Mouse (Mus musculus) C2C12 (cell line): ENCODE measurements around the gene Usp46. TPM values are rescaled to one million over a fixed set of nuclear protein-coding genes. Genes with fewer than 3 reads are reported as not detected.

Experiments
- H3K27me3 ChIP-seq: one replicate; pipeline ENCODE4 v1.6.1; 2011; ENCODE audit not compliant: control insufficient read depth, insufficient read depth, insufficient read length
- H3K36me3 ChIP-seq: one replicate; pipeline ENCODE4 v1.6.1; 2011; ENCODE audit not compliant: control insufficient read depth, insufficient read depth
- H3K4me3 ChIP-seq: one replicate; pipeline ENCODE4 v1.5.1; 2011; ENCODE audit warnings: mild to moderate bottlenecking, control low read depth; ENCODE audit not compliant: poor library complexity, insufficient read depth, severe bottlenecking
- H3K79me2 ChIP-seq: one replicate; pipeline ENCODE4 v1.6.1; 2011; ENCODE audit not compliant: control insufficient read depth, insufficient read depth
- H3K79me3 ChIP-seq: one replicate; pipeline ENCODE4 v1.6.1; 2011; ENCODE audit warnings: low read depth, control low read depth
- H3ac ChIP-seq: one replicate; pipeline ENCODE3; 2011; ENCODE audit warnings: low read depth; ENCODE audit not compliant: control insufficient read depth, insufficient read length
- CEBPB ChIP-seq: IDR thresholded peaks from one replicate; pipeline ENCODE4 v1.6.1; 2011; ENCODE audit warnings: low read depth, mild to moderate bottlenecking, control low read depth, moderate library complexity
- CTCF ChIP-seq: IDR thresholded peaks from one replicate; pipeline ENCODE4 v1.5.1; 2011; ENCODE audit not compliant: control insufficient read depth, insufficient read depth, insufficient read length
- FOSL1 ChIP-seq: IDR thresholded peaks from one replicate; pipeline ENCODE4 v1.8.0; 2011; ENCODE audit warnings: mild to moderate bottlenecking, low read length; ENCODE audit not compliant: poor library complexity, insufficient read depth, severe bottlenecking
- MAX ChIP-seq: IDR thresholded peaks from one replicate; pipeline ENCODE4 v1.6.1; 2011; ENCODE audit warnings: mild to moderate bottlenecking, control low read depth
- MYOD1 ChIP-seq: IDR thresholded peaks from one replicate; pipeline ENCODE4 v1.6.1; 2011; ENCODE audit warnings: low read depth; ENCODE audit not compliant: control insufficient read depth, insufficient read length
- MYOG ChIP-seq: IDR thresholded peaks from one replicate; pipeline ENCODE4 v1.6.1; 2011; ENCODE audit not compliant: control insufficient read depth, insufficient read length; ENCODE audit errors: extremely low read depth
- USF1 ChIP-seq: IDR thresholded peaks from one replicate; pipeline ENCODE4 v1.6.1; 2011; ENCODE audit warnings: low read depth, mild to moderate bottlenecking, control low read depth, moderate library complexity
- polyA plus RNA-seq: library from polyadenylated mRNA; unstranded; fragments of >200 nt; fragmentation: generic; extraction: Trizol; gene quantifications from one replicate; pipeline ENCODE4 v1.2.1, GENCODE M21; 2012; ENCODE audit warnings: missing spikeins

Usp46 gene
- polyA plus RNA-seq, 1 experiment: 6.7 TPM

- no peaks in the 10 kb centered on the region for H3K27me3 ChIP-seq
- no peak for TF ChIP-seq CEBPB
- TF ChIP-seq MYOD1: no peak
- no peak for TF ChIP-seq USF1
- TF ChIP-seq CTCF: no peak
- TF ChIP-seq FOSL1: no peak
- TF ChIP-seq MYOG: no peak
- no peak for TF ChIP-seq MAX
- H3ac ChIP-seq: no peak overlapping the region
- no peak overlapping the region for H3K4me3 ChIP-seq
- peaks cover 28% of the 10 kb centered on the region for H3K79me2 ChIP-seq
- peaks cover 5% of the 10 kb centered on the region for H3K79me3 ChIP-seq
- H3K36me3 ChIP-seq: no peaks in the 10 kb centered on the region
Measured at GRCm38 (mm10) chr5:74051394-74052170, 16.6 kb downstream of the Usp46 start.

GRCm38 (mm10) chr5:74050903-74051302 lies 17.3 kb downstream of the Usp46 start:
- Histone ChIP-seq H3K79me2 (peaks cover 21% of the 10 kb centered on the region), H3ac (no peak overlapping the region), H3K4me3 (no peak overlapping the region), H3K36me3 (no peaks in the 10 kb centered on the region), H3K79me3 (peaks cover 5% of the 10 kb centered on the region), H3K27me3 (no peaks in the 10 kb centered on the region)
- TF ChIP-seq MYOG: no peak
- no peak for TF ChIP-seq MAX
- no peak for TF ChIP-seq CEBPB
- TF ChIP-seq USF1: no peak
- TF ChIP-seq FOSL1: no peak
- no peak for TF ChIP-seq CTCF
- no peak for TF ChIP-seq MYOD1

- Histone ChIP-seq H3ac (no peak overlapping the region), H3K79me2 (peaks cover 6% of the 10 kb centered on the region), H3K36me3 (no peaks in the 10 kb centered on the region), H3K79me3 (peaks cover 5% of the 10 kb centered on the region), H3K4me3 (no peak overlapping the region), H3K27me3 (no peaks in the 10 kb centered on the region)
- TF ChIP-seq USF1 (no peak), MYOD1 (no peak), MAX (no peak), FOSL1 (no peak), CEBPB (no peak), CTCF (no peak), MYOG (no peak)
Measured at GRCm38 (mm10) chr5:74048846-74049495, 19.3 kb downstream of the Usp46 start.

GRCm38 (mm10) chr5:74044591-74044990 lies 23.6 kb downstream of the Usp46 start:
- H3K79me3 ChIP-seq: peaks cover 2% of the 10 kb centered on the region
- TF ChIP-seq CTCF (no peak), MYOG (no peak), CEBPB (no peak), FOSL1 (no peak), MYOD1 (no peak)
- H3ac ChIP-seq: no peak overlapping the region
- no peak overlapping the region for H3K4me3 ChIP-seq
- H3K27me3 ChIP-seq: no peaks in the 10 kb centered on the region
- no peaks in the 10 kb centered on the region for H3K79me2 ChIP-seq
- no peaks in the 10 kb centered on the region for H3K36me3 ChIP-seq

DNA sequence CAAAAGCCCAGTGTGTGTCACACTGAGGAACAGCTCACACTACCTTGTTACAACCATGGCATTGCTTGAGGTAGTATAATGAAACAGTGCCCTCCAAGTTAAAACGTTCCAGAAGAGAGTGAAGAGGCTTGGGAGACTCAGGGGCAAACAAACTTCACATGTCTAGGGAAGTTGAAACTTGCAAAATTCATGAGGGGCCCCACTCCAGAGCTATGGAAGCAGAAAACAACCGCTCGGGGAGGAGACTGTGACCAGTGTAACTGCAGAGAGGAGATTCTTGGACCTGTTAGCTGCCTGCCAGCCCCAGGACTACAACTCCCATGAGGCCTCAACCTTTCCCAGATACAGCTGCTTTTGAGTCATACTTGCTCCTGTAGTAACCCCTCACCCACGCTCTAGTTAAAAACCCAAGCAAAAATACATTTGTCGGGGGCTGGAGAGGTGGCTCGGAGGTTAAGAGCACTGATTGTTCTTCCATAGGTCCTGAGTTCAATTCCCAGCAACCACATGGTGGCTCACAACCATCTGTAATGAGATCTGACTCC lies 25.4 kb downstream of the Usp46 start:
- no peaks in the 10 kb centered on the region for H3K27me3 ChIP-seq
- no peaks in the 10 kb centered on the region for H3K36me3 ChIP-seq
- no peaks in the 10 kb centered on the region for H3K79me2 ChIP-seq
- TF ChIP-seq CTCF: no peak
- TF ChIP-seq MAX: no peak
- no peak for TF ChIP-seq CEBPB
- TF ChIP-seq MYOG: no peak
- no peak for TF ChIP-seq FOSL1
- TF ChIP-seq USF1: no peak
- no peak for TF ChIP-seq MYOD1
- no peak overlapping the region for H3ac ChIP-seq
- no peak overlapping the region for H3K4me3 ChIP-seq
- no peaks in the 10 kb centered on the region for H3K79me3 ChIP-seq
